Mouse (Mus musculus): ENCODE measurements at regions not wholly inside any gene's neighbourhood (a gene's known extent, or its start where the extent isn't known, plus 50 kb on each side); places are given as distances from the start of the nearest gene placed in this dataset.

GRCm38 (mm10) chr14:47937081-47937651 lies 183.5 kb upstream of the Peli2 start:
- TF ChIP-seq POLR2A (IDR thresholded peaks at IDR 0.05; ENCODE audit: control insufficient read depth, low read depth, low read length) (no peak), CTCF (IDR thresholded peaks at IDR 0.05; ENCODE audit: control insufficient read depth, insufficient read depth, insufficient replicate concordance, low read depth, low read length) (no peak)
